Mouse (Mus musculus) hindbrain, embryonic 16.5 days (tissue): Measurements from ENCODE around the gene Zfp106. TPM values are rescaled to one million over a fixed set of nuclear protein-coding genes. Genes with fewer than 3 reads are reported as not detected.
A peak's percentile ranks its signal among the peaks of the same experiment; 100 is the strongest.

Experiments
- ATAC-seq: fragments of 200-750 bp; cut with Nextera tagmentation; 2 replicates; pipeline ENCODE4 v1.8.0; 2017; ENCODE audit warnings: moderate TSS enrichment, moderate library complexity
- H3K27ac ChIP-seq: fragments of 300-500 bp; sonication (generic); 2 replicates; pipeline ENCODE4 v1.5.1; 2014; ENCODE audit warnings: low read depth, mild to moderate bottlenecking, control low read depth, low read length, moderate library complexity
- H3K27me3 ChIP-seq: fragments of 300-500 bp; sonication (generic); replicated peaks from 2 replicates; pipeline ENCODE4 v1.6.1; 2014; ENCODE audit warnings: low read length; ENCODE audit not compliant: control insufficient read depth, insufficient read depth
- H3K36me3 ChIP-seq: fragments of 300-500 bp; sonication (generic); 2 replicates; pipeline ENCODE4 v1.6.1; 2014; ENCODE audit warnings: mild to moderate bottlenecking, low read length, moderate library complexity, mixed read lengths; ENCODE audit not compliant: control insufficient read depth, insufficient read depth
- H3K4me1 ChIP-seq: fragments of 300-500 bp; sonication (generic); 2 replicates; pipeline ENCODE4 v1.6.1; 2014; ENCODE audit warnings: low read depth, low read length; ENCODE audit not compliant: control insufficient read depth, insufficient read depth
- H3K4me2 ChIP-seq: fragments of 300-500 bp; sonication (generic); 2 replicates; pipeline ENCODE4 v1.6.1; 2014; ENCODE audit warnings: mild to moderate bottlenecking, low read length, control low read depth, moderate library complexity
- H3K4me3 ChIP-seq: fragments of 300-500 bp; sonication (generic); 2 replicates; pipeline ENCODE4 v1.5.1; 2014; ENCODE audit warnings: mild to moderate bottlenecking, low read length, control low read depth, moderate library complexity
- H3K9ac ChIP-seq: fragments of 300-500 bp; sonication (generic); 2 replicates; pipeline ENCODE4 v1.6.1; 2014; ENCODE audit warnings: low read depth, mild to moderate bottlenecking, control low read depth, low read length, moderate library complexity
- H3K9me3 ChIP-seq: fragments of 300-500 bp; sonication (generic); 2 replicates; pipeline ENCODE4 v1.6.1; 2014; ENCODE audit warnings: mild to moderate bottlenecking, low read length, moderate library complexity; ENCODE audit not compliant: control insufficient read depth
- WGBS: fragments of 180-500 bp; shearing (Covaris S2); extraction: QIAGEN DNeasy Blood & Tissue Kit; methylation state at CpG from one replicate; pipeline ENCODE4 v1.1.7; 2014; 5-methylcytosine and 5-hydroxymethylcytosine counted together
- polyA plus RNA-seq: library from polyadenylated mRNA; unstranded; fragments of >200 nt; fragmentation: Nextera tagmentation; extraction: Ambion mirVana; gene quantifications from 2 replicates; pipeline ENCODE4 v1.2.1, GENCODE M21; 2015

Zfp106 gene
- polyA plus RNA-seq = 31.7 and 33.1 TPM in 2 replicates

DNA sequence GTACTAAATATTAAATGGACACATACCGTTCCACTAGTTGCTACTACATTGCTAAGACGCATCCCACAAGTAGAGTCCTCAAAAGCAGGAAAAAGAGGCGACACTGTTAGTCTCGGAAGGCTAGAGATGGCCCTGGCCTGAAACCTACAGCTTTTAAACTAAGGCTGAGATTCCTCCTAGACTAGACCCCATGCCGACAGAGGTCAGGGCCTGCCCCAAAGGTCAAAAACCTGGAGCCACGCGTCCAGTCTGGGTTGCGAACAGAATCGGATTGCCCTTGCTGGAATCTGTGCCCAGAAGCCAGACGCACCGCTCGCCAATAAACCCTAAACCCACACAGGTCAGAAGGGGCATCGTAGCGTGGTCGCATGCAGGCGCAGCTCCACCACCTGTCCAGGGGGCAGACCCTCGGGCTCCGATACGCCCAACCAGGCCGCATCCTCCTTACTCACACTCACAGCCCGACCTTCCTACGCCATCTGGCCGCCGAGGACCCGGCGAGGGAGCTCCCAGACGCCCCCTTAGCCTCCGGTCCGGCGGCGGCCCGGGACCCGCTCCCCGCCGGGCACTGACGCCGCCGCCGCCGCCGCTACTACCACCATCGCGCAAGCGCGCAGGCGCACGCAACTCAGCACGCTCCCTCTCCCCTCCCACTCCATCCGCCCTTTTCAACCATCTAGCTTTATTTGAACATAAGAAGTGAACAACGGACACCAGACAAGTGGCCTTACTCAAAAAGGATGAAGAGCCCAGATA, at the start of gene Zfp106:
TSS of gene Zfp106 (minus strand) at position 609 of the 756 bp plus-strand sequence.
- Histone ChIP-seq H3K27ac (peak within 1 kb of the TSS; percentile 83), H3K4me1 (peaks cover 19% of the 10 kb centered on the region), H3K4me3 (peak within 1 kb of the TSS; percentile 87), H3K9me3 (no peaks in the 10 kb centered on the region), H3K4me2 (peak within 1 kb of the TSS; percentile 81), H3K36me3 (no peaks in the 10 kb centered on the region), H3K9ac (peak within 1 kb of the TSS; percentile 96), H3K27me3 (no peaks in the 10 kb centered on the region)
- under 1% methylated on average over 50 of the region's 50 CpGs for WGBS
- ATAC-seq = peak; percentile 91

DNA sequence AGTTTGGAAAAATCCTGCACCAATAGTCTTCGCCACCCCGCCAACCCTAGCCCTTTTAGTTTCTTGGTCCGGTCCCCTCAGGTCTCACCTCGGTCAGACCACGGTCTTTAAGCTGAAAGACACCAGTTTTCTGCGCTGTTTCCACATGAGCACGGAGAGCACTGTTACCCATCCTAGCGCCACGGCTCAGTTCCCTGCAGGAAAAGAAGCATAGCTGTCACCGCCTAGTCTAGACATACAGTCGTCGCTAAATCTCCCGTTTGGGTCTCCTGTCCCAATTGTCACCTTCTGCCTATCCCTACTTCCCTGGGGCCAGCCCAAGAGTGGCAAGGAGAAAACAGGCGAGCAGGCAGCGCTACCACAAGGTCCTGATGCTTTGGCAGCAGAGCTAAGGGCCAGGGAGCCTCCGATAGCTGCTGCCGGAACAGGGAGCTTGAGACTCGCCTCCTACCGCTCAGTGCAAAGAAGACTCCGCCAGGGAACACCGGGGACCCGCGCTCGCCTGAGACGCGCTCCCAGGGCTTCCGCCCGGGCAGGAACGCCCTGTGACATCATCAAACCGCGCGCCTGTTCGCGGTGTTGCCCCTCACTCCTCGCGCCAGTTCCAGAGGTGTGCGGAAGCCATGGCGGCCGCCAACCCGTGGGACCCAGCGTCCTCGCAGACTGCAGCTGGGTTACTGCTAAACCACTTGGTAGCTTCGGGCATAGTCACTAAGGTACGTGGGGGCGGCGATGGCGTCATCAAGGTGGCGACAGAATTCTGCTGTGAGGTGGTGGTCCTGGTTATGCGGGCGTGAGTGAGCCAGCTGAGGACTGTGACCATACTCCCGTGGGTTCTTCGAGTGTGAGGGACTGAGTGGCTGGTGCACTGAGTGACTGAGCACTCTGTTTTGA, 45.4 kb upstream of the Zfp106 start, which contains the start of the genes Haus2 and Lrrc57:
TSS of gene Haus2 (plus strand) at position 554 of the 894 bp plus-strand sequence.
TSS of gene Lrrc57 (minus strand) at position 691 of the 894 bp plus-strand sequence.
- peak within 1 kb of the TSS; percentile 91 for H3K27ac ChIP-seq
- H3K4me1 ChIP-seq = peaks cover 17% of the 10 kb centered on the region
- H3K36me3 ChIP-seq = peaks cover 5% of the 10 kb centered on the region
- WGBS = 0% methylated on average over 52 of the region's 52 CpGs
- H3K27me3 ChIP-seq = no peaks in the 10 kb centered on the region
- peak within 1 kb of the TSS; percentile 92 for H3K4me2 ChIP-seq
- H3K9ac ChIP-seq = peak within 1 kb of the TSS; percentile 91
- peak; percentile 96 for ATAC-seq
- no peaks in the 10 kb centered on the region for H3K9me3 ChIP-seq
- H3K4me3 ChIP-seq = peak within 1 kb of the TSS; percentile 70

DNA sequence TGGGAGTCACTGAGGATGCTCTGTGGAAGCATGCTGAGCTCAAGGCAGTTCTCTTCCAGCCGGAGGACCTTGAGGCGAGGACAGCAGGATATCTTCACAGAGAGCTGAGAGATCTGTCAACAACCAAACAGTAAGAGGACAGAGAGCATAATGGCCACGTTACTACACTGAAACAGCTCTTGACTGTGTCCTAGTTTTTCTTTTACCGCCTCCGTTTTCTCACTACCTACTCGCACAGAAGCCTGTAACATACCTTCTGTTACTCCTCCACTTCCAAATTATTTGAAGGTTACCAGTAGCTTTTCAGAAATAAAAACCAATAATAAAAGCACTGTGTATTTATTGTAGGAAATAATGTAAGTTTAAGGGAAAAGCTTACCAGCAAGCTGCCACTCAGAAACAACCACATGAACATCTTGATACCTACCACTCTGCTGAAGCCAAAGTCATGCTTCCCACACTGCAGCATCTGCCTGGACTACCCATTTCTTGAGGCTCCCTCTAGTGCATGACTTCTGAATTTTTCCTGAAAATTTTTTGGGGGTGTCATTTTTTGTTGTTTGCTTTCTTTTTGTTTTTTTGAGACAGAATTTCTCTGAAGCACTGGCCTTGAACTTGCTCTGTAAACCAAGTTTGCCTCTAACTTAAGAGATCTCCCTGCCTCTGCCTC, 42.5 kb upstream of the Zfp106 start:
- Histone ChIP-seq H3K4me3 (no peak overlapping the region), H3K9me3 (no peaks in the 10 kb centered on the region), H3K9ac (no peak overlapping the region), H3K27ac (no peak overlapping the region), H3K27me3 (no peaks in the 10 kb centered on the region), H3K4me2 (no peak overlapping the region), H3K4me1 (peaks cover 17% of the 10 kb centered on the region), H3K36me3 (peaks cover 2% of the 10 kb centered on the region; the same call in 1 of the 2 replicates)
- WGBS = 89% methylated on average over 6 of the region's 6 CpGs
- ATAC-seq = no peak

DNA sequence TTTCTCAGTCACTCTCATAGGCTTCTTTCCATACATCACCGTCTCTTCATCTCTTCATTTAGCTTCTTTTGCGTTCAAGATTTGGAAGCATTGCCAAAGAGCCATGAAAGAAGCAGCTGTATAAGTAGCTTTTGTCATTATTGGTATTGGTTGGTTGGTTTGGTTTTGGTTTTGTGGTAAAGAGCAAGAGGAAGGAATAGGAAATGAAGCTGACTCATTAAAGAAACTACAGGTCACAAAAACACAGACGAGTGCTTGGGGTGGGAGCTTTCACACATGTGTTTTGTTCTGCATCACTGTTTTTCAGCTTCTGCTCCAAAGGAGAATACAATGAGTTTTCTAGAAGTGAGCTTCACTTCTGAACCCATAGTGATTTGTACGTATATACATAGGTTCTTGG, 35.9 kb upstream of the Zfp106 start:
- no peak overlapping the region for H3K9ac ChIP-seq
- no peak overlapping the region for H3K4me2 ChIP-seq
- no peaks in the 10 kb centered on the region for H3K27me3 ChIP-seq
- WGBS = 90% methylated on average over 4 of the region's 4 CpGs
- ATAC-seq = no peak
- peaks cover 32% of the 10 kb centered on the region for H3K36me3 ChIP-seq
- H3K27ac ChIP-seq = no peak overlapping the region
- H3K9me3 ChIP-seq = no peaks in the 10 kb centered on the region
- H3K4me1 ChIP-seq = no peaks in the 10 kb centered on the region
- no peak overlapping the region for H3K4me3 ChIP-seq

DNA sequence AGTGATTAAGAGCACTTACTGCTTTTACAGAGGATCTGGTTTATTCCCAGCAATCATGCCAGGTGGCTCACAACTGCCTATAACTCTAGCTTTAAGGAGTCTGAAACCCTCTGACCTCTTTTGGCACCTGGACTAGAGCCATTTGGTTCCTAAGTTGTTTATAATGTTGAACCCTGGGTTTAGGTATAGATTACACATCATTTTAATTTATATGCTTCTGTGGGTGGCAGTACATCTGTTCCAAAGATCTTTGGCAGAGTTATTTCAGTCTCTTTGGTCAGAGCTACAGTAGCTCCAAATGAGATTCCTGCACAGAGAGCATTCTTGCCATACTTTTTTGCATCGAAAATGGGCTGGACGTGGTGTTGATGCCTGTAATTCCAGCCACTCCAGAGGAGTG, 34.1 kb upstream of the Zfp106 start:
- Histone ChIP-seq H3K4me1 (no peaks in the 10 kb centered on the region), H3K9ac (no peak overlapping the region), H3K27me3 (no peaks in the 10 kb centered on the region), H3K36me3 (peaks cover 32% of the 10 kb centered on the region), H3K4me3 (no peak overlapping the region), H3K9me3 (no peaks in the 10 kb centered on the region), H3K27ac (no peak overlapping the region), H3K4me2 (no peak overlapping the region)
- no peak for ATAC-seq
- 92% methylated on average over 2 of the region's 2 CpGs for WGBS

DNA sequence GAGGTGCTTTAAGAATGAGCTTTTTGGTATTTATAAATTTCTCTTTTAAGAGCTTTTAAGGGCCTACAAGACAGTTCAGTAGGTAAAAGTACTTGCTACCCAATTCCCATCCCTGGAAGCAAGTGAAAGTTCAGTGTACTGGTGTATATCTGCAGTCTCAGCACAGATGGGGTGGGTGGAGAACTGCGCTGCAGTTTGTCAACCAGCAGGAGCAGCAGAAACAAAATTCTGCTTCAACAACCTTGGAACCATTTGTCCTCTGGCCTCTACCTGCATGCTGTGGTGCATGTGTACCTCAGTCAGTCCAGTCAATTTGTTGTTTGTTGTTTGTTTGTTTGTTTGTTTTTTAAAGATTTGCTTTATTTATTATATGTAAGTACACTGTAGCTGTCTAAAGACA, 28.6 kb upstream of the Zfp106 start:
- no peaks in the 10 kb centered on the region for H3K27me3 ChIP-seq
- no peaks in the 10 kb centered on the region for H3K4me1 ChIP-seq
- H3K9ac ChIP-seq = no peak overlapping the region
- no peak for ATAC-seq
- H3K27ac ChIP-seq = no peak overlapping the region
- no peak overlapping the region for H3K4me3 ChIP-seq
- 100% methylated on average over 1 of the region's 1 CpGs for WGBS
- peaks cover 17% of the 10 kb centered on the region for H3K36me3 ChIP-seq
- no peaks in the 10 kb centered on the region for H3K9me3 ChIP-seq
- no peak overlapping the region for H3K4me2 ChIP-seq

DNA sequence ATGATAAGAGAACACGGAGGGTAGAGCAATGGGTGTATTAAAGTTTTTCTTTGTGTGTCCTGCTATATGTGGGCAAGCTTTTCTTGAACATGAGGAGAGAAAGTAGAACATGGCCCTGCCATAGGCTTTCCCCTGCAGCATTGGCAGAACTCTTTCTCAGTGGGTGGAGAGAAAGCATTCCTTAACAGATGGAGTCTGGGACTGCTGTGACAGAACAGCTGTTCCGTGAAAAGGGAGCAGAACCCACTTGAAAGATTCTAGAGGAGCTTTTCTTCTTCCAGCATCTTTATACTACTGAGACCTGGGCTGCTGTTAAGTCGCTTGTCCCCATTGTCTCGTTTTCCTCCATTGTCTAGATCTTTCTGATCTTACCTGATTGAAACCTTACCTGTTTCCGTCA, 26.1 kb upstream of the Zfp106 start:
- WGBS = 91% methylated on average over 5 of the region's 5 CpGs
- H3K4me1 ChIP-seq = no peaks in the 10 kb centered on the region
- H3K36me3 ChIP-seq = peaks cover 14% of the 10 kb centered on the region
- no peaks in the 10 kb centered on the region for H3K27me3 ChIP-seq
- no peak overlapping the region for H3K9ac ChIP-seq
- no peak for ATAC-seq
- H3K4me3 ChIP-seq = no peak overlapping the region
- H3K4me2 ChIP-seq = no peak overlapping the region
- no peaks in the 10 kb centered on the region for H3K9me3 ChIP-seq
- H3K27ac ChIP-seq = no peak overlapping the region

DNA sequence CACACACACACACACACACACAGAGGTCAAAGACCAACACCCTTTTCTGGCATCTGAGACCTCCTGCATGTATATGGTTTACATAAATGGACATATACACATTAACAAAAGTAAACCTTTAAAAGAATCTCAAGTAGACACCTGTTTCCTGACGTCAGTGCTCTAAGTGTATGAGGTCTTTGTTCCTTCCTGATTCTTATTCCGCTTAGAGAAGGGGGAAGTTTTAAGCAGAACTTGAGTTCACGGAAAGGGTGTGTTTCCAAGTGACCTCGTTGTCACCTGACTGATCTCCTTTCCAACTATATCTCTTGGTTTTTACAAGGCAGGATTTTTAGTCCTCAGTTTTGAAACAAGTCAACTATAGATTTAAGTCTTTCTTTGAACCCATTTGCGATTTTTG, 14.6 kb upstream of the Zfp106 start:
- no peaks in the 10 kb centered on the region for H3K9me3 ChIP-seq
- no peaks in the 10 kb centered on the region for H3K36me3 ChIP-seq
- WGBS = 87% methylated on average over 5 of the region's 5 CpGs
- H3K27ac ChIP-seq = no peak overlapping the region
- no peaks in the 10 kb centered on the region for H3K27me3 ChIP-seq
- H3K4me2 ChIP-seq = no peak overlapping the region
- no peaks in the 10 kb centered on the region for H3K4me1 ChIP-seq
- no peak overlapping the region for H3K9ac ChIP-seq
- ATAC-seq = no peak
- H3K4me3 ChIP-seq = no peak overlapping the region
